Mouse (Mus musculus): ENCODE data around the gene Ndn. TPM values are rescaled to one million over a fixed set of nuclear protein-coding genes. Genes with fewer than 3 reads are reported as not detected.

Ndn gene
- 1 to 10 TPM; 2.2 to 2.8 TPM for total RNA-seq (2021)
- long read RNA-seq, experiment 1, transcript Ndn-201 (1 exons, 3,694 nt) = major isoform, 6 of 6 reads
- long read RNA-seq, experiment 1, partial matches to known transcripts = 0 of 6 reads
- long read RNA-seq, experiment 1, other reads (novel, unspliced or antisense) = 0 of 6 reads
- long read RNA-seq, experiment 2, transcript Ndn-201 (1 exons, 3,694 nt) = major isoform, 5 of 5 reads
- long read RNA-seq, experiment 2, partial matches to known transcripts = 0 of 5 reads
- long read RNA-seq, experiment 2, other reads (novel, unspliced or antisense) = 0 of 5 reads

GRCm38 (mm10) chr7:62346269-62346668, at the start of gene Ndn:
Ndn (plus strand) TSS chr7:62346569.
- no peak for DNase-seq (ENCODE audit: low spot score)

- DNase-seq (ENCODE audit: low spot score) = no peak
These were observed 43.9 kb upstream of the Ndn start for GRCm38 (mm10) chr7:62302451-62302850.

- DNase-seq (ENCODE audit: low spot score) = no peak
These were observed 39.3 kb upstream of the Ndn start for GRCm38 (mm10) chr7:62306896-62307614.

- DNase-seq (ENCODE audit: low spot score) = no peak
These were observed 29.6 kb upstream of the Ndn start for GRCm38 (mm10) chr7:62316793-62317192.

- DNase-seq (ENCODE audit: low spot score) = peak; percentile 39
These were observed 958 bp upstream of the Ndn start for GRCm38 (mm10) chr7:62345411-62345810.

- peak; percentile 60 for DNase-seq (ENCODE audit: low spot score)
These were observed 1.9 kb downstream of the Ndn start for GRCm38 (mm10) chr7:62348106-62348803.

- no peak for DNase-seq (ENCODE audit: low spot score)
These were observed 2.4 kb downstream of the Ndn start for GRCm38 (mm10) chr7:62348804-62349190.

GRCm38 (mm10) chr7:62351266-62351665, 4.9 kb downstream of the Ndn start:
- DNase-seq (ENCODE audit: low spot score) = no peak

- no peak for DNase-seq (ENCODE audit: low spot score)
These were observed 18.8 kb downstream of the Ndn start for GRCm38 (mm10) chr7:62365039-62365636.

GRCm38 (mm10) chr7:62366730-62367129, 20.4 kb downstream of the Ndn start:
- DNase-seq (ENCODE audit: low spot score) = no peak

GRCm38 (mm10) chr7:62375658-62376057, 29.3 kb downstream of the Ndn start:
- DNase-seq (ENCODE audit: low spot score) = no peak

GRCm38 (mm10) chr7:62376510-62377304, 30.3 kb downstream of the Ndn start, which contains the start of gene Magel2:
Magel2 (plus strand) TSS chr7:62377010.
- DNase-seq (ENCODE audit: low spot score) = no peak

GRCm38 (mm10) chr7:62377313-62377712, 30.9 kb downstream of the Ndn start:
- no peak for DNase-seq (ENCODE audit: low spot score)

GRCm38 (mm10) chr7:62378529-62378928, 32.2 kb downstream of the Ndn start:
- DNase-seq (ENCODE audit: low spot score) = no peak

- peak; percentile 33 for DNase-seq (ENCODE audit: low spot score)
These were observed 36.0 kb downstream of the Ndn start for GRCm38 (mm10) chr7:62382391-62382790.

- DNase-seq (ENCODE audit: low spot score) = no peak
These were observed 41.9 kb downstream of the Ndn start for GRCm38 (mm10) chr7:62388291-62388690.

- no peak for DNase-seq (ENCODE audit: low spot score)
These were observed 45.8 kb downstream of the Ndn start for GRCm38 (mm10) chr7:62392202-62392601.
